Mouse (Mus musculus) T-helper 2 cell (primary cell): ENCODE results near the gene H2-M10.2.
"Not testable (repeated sequence)": the region's sequence is repeated elsewhere in the genome, so short reads cannot be mapped to it uniquely, and the experiment has no call there.

ENCODE experiments used
- in situ Hi-C: fragments of 300-600 bp; cut with MboI, MseI; formaldehyde crosslinking; loops from one replicate; pipeline ENCODE4 v1.15.1; 2025; ENCODE audit warnings: high pct_unique_total_duplicates

H2-M10.2 gene

GRCm38 (mm10) chr17:36252250-36252876, 33.9 kb downstream of the H2-M10.2 start:
- in situ Hi-C loops: no loop called here

GRCm38 (mm10) chr17:36248886-36249285, 37.4 kb downstream of the H2-M10.2 start:
- in situ Hi-C loops: no loop called here

GRCm38 (mm10) chr17:36245741-36246140, 40.5 kb downstream of the H2-M10.2 start:
- in situ Hi-C loops: no loop called here

- in situ Hi-C loops: no loop called here
Observed at GRCm38 (mm10) chr17:36244031-36244430, 42.3 kb downstream of the H2-M10.2 start.

GRCm38 (mm10) chr17:36240637-36241213, 45.6 kb downstream of the H2-M10.2 start:
- in situ Hi-C loops: no loop called here

- in situ Hi-C loops: no loop called here
Observed at GRCm38 (mm10) chr17:36237321-36237921, 48.9 kb downstream of the H2-M10.2 start.

GRCm38 (mm10) chr17:36235300-36235699, 51.0 kb downstream of the H2-M10.2 start:
- in situ Hi-C loops: not testable (repeated sequence)
